Mouse (Mus musculus) CH12.LX (cell line): ENCODE results near the gene Gnaz.

Source experiments
- CHD1 ChIP-seq: IDR thresholded peaks from 2 replicates; pipeline ENCODE4 v1.6.1; 2012; ENCODE audit warnings: low read depth, low read length, improper control_type of control experiment, inconsistent platforms
- EP300 ChIP-seq: IDR thresholded peaks from 2 replicates; pipeline ENCODE4 v1.6.1; 2011; ENCODE audit warnings: low read length, improper control_type of control experiment
- MAZ ChIP-seq: IDR thresholded peaks from 2 replicates; pipeline ENCODE4 v1.6.1; 2012; ENCODE audit warnings: low read depth, mild to moderate bottlenecking, inconsistent platforms, low read length, improper control_type of control experiment, moderate library complexity
- POLR2A ChIP-seq: IDR thresholded peaks from 2 replicates; pipeline ENCODE4 v1.6.1; 2011; ENCODE audit warnings: low read depth, mild to moderate bottlenecking, improper control_type of control experiment, low read length
- USF1 ChIP-seq: IDR thresholded peaks from 2 replicates; pipeline ENCODE4 v1.6.1; 2014; ENCODE audit warnings: low read depth, mild to moderate bottlenecking, inconsistent platforms, low read length, improper control_type of control experiment
- USF2 ChIP-seq: conservative IDR thresholded peaks from 2 replicates; pipeline ENCODE4 v1.6.1; 2011; ENCODE audit warnings: low read depth, low read length, improper control_type of control experiment

DNA sequence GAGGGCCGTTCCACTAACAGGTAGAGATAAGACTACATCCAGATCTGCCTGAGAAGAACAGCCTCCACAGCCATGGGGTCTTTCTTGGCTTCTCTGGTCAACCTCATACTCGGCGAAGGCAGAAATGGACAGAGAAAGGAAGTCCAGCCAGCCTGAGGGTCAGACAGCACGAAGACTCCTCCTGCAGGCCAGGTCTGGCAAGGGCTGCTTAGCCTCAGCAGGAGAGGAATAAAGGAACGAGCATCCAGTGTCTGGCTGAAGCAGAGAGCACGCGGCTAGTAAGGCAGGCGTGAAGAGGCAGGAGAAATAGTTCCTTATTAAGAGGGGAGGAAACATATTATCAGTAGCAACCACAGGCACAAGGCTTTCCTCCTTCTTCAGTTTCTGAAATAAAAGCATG lies 16.2 kb downstream of the Gnaz start:
- no peak for TF ChIP-seq USF2
- no peak for TF ChIP-seq EP300
- TF ChIP-seq POLR2A = no peak
- TF ChIP-seq CHD1 = no peak
- TF ChIP-seq USF1 = no peak
- no peak for TF ChIP-seq MAZ
